Mouse (Mus musculus) kidney, postnatal 25 days (tissue): ENCODE measurements around the gene Med22.

Source experiments
- DNase-seq, 2 experiments: peaks; one replicate each; pipeline ENCODE4 v3.0.0; 2021; ENCODE audit warnings: mixed read lengths in 2 of 2

Gene Med22

DNA sequence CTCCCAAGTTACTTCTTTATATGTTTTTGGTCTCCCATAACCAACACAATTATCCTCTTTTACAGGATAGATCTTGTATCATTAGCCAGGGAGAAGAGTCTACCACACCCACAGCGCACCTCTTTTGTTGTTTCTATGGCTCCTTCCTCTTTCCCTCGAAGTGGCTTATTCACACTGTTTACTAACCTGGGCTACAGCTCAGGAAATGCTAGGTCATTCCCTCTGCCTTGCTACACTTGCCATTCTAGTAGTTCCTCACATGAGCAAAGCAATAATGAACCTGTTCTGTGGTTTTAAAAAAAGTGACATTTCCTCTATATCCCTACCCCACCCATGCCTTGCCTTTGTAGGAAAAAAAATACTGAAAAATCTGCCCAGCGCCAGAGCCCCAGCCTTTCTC is 47.6 kb downstream of the Med22 start:
- no peak for DNase-seq
